Mouse (Mus musculus) midbrain, embryonic 16.5 days (tissue): ENCODE measurements around the gene Abcb10. TPM values are rescaled to one million over a fixed set of nuclear protein-coding genes. Genes with fewer than 3 reads are reported as not detected.

Experiments used
- microRNA counts: library from miRNA; unstranded; fragments of <30 nt; microRNA quantifications from one replicate; lab custom pipeline; 2016
- microRNA-seq: library from miRNA; unstranded; fragments of <30 nt; microRNA quantifications from one replicate; pipeline ENCODE4, GENCODE M21; 2017
- polyA plus RNA-seq: library from polyadenylated mRNA; unstranded; fragments of >200 nt; fragmentation: Nextera tagmentation; extraction: Ambion mirVana; gene quantifications from 2 replicates; pipeline ENCODE4 v1.2.1, GENCODE M21; 2015

The Abcb10 gene
- polyA plus RNA-seq, 1 experiment from 2014 or later = 14.8 TPM

MicroRNAs encoded within 50 kb of the gene (microRNA counts, 519-probe panel; counts per million panel counts)
- 2,260 counts per million, percentile 65 among the panel's probes with 10 or more counts for microRNA mmu-miR-1967 (lab: Ali Mortazavi, UCI)

Small RNA genes within 50 kb of the gene (microRNA-seq; reads per million reads assigned to microRNA genes)
- gene Mir1967 = not detected

Other genes starting within 250 kb of the Abcb10 start
- gene Rab4a, start 177.1 kb downstream of the Abcb10 start, polyA plus RNA-seq = 79.2 and 81.0 TPM in 2 replicates
- gene Ccsap, start 122.9 kb downstream of the Abcb10 start, polyA plus RNA-seq = 3.8 and 4.1 TPM in 2 replicates
- gene Acta1, start 88.4 kb downstream of the Abcb10 start, polyA plus RNA-seq = 8.9 and 10.4 TPM in 2 replicates
- 21.8 and 21.9 TPM in 2 replicates for gene Nup133, start 33.9 kb downstream of the Abcb10 start, polyA plus RNA-seq
- 19.4 and 20.5 TPM in 2 replicates for gene Taf5l, start 38.3 kb upstream of the Abcb10 start, polyA plus RNA-seq
- gene Urb2, start 38.4 kb upstream of the Abcb10 start, polyA plus RNA-seq = 3.8 TPM in 2 replicates
- 45.7 and 49.0 TPM in 2 replicates for gene Galnt2, start 248.3 kb upstream of the Abcb10 start, polyA plus RNA-seq